Mouse (Mus musculus) olfactory bulb, adult 2 months (tissue): Measurements from ENCODE around the gene Nme4.

Experiments used
- CTCF ChIP-seq: fragments of 200-500 bp; IDR thresholded peaks from 2 replicates; pipeline ENCODE4 v1.5.1; 2012; ENCODE audit warnings: low read depth, mild to moderate bottlenecking, low read length, moderate library complexity; ENCODE audit not compliant: insufficient read depth
- POLR2A ChIP-seq: fragments of 200-500 bp; IDR thresholded peaks from 2 replicates; pipeline ENCODE4 v1.6.1; 2012; ENCODE audit warnings: mild to moderate bottlenecking, low read depth, low read length, moderate library complexity; ENCODE audit not compliant: insufficient read depth

DNA sequence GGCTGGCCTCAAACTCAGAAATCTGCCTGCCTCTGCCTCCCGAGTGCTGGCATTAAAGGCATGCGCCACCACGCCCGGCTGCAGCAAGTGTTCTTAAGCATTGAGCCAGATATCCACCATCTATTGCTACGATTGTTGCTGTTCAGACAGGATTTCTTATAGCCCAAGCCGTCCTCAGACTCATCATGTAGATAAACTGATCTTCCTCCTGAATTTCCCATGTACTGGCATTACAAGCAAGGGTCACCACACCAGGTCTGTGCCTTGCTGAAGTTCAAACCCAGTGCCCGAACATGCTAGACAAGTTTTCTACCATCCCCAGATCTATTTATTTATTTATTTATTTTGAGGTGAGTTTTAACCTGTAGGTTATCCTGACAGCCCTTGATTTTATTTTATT is 3.1 kb upstream of the Nme4 start:
- TF ChIP-seq POLR2A (no peak), CTCF (no peak)
